Mouse (Mus musculus) retina, embryonic 14.5 days (tissue): ENCODE measurements around the gene Fli1.

Experiments
- DNase-seq: peaks from one replicate; pipeline ENCODE4 v3.0.0-alpha.2; 2015; ENCODE audit warnings: low spot score

Gene Fli1

DNA sequence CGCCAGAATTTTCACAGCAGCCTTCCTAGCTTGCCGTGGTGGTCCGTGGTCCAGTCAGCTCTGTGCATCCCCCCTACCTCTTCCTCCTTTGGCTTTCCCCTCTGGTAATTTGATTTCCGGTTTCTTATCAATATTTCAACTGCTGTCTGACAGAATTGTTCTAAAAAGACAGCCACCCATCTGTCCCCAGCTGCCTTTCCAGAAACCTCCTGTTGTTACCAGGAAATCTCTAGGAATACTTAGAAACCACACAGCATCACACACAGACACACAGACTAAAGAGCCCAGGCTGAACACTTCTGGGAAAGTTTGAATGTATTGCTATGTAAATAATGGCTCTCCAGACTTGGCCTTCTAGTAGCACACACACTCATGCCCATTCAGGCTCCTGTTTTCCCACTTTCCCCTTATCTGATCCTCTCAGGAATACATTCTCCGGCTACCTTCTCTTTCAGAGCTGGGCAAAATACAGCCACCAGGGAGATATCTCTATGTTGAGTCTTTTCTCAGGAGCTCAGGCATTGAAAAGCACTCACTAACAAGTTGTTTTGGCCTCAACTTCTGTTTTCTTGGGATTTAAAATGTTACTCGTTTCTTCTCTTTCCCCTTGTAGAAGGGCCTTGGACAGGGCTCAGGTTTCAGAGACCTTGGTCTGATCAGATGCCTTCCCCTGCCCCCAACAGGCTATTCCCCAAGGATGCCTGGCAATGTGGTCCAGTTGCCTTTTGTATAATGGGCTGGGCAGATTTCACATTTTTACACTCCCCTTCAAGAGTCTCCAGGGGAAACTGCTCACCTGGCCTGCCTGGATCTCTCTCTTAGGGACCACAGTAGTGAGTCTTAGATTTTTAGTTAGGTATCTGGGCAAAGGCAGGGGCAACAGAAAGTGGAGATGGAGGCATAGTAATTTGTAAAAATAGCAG is 7.1 kb upstream of the Fli1 start:
- DNase-seq = no peak

DNA sequence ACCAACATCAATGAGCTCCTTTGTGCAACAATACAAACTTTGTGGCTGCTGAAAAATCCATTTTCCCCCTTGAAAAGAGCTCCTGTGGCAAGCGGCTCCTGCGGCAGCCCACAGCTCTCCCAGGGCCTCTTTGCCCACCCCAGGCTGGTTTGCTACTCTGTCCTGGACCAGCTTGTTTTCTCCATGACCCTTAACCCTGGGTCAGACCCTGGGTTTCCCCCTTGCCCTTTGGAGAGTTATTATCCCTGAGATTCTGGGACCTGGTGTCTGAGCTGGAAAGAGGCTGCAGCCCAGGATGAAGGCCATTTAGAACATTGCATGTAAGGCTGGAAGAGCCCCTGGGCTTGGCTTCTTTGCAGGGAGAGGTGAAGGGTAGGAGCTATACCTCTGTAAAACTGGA is 4.1 kb upstream of the Fli1 start:
- no peak for DNase-seq

DNA sequence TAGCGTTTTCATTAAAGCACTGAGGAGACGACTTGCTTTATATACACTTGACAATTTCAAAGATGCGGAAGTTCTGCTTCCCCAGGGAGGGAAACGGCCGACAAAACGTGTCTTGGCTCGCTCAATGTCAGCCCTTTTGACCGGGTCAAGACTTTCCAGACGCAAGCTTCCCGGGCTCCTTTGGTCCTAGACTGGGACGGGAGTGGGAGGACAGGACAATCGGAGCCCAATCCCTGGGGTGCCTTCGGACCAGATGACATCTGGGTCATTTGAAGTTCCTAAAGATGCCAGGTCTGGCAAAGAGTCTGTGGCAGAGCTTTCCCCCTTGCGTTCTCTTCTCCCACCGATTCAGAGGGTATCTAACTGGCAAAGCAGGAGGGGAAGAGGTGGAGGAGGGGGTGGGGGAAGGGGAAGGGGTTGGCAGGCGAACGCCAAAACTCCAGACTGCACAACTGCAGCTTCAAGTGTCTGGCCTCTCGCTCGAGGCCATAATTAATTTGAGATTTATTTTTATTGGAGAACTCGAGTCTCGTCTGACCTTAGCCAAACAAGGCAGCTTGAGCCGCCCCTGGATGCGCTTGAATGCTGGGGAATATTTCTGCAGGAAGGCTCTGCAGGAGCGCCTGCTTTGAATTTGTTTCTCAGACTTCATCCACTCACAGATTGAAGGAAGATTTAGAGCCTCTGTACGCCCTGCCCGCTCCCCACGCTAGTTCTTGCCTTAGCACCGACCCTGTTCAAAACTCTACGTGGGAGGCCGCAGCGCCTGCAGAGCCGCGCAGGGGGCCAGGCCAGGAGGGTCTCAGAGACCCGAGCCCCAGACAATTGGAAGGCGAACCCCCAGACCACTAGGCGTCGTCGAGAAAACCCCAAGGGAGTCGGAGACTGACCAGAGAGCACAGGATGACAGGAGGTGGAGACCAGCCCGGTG is 2.3 kb upstream of the Fli1 start:
- peak; percentile 25 for DNase-seq

DNA sequence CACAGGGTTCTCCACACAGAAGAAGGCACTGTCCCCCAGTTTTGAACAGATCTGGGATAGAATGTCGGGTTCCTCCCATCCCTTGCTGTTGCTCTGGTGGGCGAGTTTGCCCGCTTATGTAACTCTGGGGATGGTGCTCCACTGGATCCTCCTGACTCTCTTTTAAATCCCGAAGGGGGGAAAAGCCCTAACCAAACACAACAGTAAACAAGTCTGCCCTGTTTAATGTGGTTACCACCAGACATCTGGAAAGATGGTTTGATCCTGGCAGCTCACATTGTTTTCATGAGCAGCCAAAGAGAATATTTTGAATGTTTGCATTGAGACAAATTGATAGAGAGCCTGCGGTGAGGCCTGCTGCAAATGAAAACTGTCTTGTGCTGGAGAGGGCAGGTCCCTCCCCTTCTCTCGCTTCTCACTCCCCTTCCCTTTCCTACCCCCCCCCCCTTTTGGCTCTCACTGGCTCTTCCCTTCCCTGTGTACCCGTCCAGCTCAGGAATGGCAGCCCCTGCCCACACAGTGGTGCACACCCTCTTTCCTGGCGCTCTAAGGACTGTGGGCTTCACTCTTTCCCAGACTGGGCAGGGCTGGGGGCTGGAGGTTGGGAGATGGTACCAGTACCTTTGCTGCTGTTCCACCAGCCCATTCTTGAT is 1.4 kb upstream of the Fli1 start:
- DNase-seq = no peak

DNA sequence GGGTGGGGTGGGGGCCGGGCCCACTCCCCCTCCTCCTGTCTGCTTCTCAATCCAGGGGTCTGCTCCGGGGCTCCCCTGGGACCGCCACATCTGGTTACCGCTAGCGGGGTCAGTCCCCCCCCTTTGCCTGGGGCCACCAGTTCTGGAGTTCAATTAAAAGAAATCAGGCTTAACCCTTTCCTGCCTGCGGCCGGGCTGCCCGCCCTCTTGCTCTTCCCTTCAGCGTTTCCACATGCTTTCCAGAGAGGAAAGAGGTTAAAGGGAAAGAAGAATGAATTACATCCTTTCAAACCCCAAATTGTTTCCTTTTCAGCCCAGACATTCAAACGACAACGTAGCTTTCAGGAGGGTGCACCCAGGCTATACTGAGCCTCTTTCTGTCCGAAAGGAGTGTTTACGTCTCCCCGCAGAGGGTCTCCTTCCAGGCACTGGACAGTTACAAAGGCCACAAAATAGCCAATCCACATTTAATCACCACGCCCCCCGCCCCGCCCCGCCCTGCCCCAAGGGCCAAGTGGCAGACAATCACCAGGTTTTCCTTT is 450 bp upstream of the Fli1 start:
- peak; percentile 41 for DNase-seq

DNA sequence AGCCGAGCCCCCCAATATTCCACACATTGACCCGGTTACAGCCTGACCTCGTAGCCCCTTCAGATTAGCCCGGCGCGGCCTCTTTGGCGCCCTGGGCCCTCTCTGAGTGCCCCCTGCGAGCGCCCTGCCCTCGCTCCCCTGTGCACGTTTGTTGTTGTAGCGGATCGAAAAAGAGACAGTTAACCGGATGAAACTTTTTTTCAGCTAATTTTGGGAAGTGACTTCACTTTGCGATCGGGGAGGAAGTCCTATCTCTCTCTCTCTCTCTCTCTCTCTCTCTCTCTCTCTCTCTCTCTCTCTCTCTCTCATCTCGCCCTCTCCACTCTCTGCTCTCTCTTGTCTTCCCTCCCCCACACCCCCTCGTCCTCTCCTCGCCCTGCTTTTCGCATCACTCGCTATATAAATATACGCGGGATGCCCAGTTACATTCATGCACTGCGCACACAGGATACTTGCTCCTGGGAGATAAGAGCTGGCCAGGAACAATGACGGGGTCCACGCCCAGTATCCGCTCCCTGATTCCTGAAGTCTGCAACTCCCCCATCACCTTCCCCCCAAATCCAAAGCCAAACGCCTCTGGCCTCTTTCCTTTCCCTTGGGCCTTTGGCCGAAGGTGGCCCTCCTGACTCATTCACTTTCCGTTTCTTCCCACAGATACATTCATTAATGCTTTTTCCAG is 1.3 kb downstream of the Fli1 start:
- DNase-seq = peak; percentile 42

DNA sequence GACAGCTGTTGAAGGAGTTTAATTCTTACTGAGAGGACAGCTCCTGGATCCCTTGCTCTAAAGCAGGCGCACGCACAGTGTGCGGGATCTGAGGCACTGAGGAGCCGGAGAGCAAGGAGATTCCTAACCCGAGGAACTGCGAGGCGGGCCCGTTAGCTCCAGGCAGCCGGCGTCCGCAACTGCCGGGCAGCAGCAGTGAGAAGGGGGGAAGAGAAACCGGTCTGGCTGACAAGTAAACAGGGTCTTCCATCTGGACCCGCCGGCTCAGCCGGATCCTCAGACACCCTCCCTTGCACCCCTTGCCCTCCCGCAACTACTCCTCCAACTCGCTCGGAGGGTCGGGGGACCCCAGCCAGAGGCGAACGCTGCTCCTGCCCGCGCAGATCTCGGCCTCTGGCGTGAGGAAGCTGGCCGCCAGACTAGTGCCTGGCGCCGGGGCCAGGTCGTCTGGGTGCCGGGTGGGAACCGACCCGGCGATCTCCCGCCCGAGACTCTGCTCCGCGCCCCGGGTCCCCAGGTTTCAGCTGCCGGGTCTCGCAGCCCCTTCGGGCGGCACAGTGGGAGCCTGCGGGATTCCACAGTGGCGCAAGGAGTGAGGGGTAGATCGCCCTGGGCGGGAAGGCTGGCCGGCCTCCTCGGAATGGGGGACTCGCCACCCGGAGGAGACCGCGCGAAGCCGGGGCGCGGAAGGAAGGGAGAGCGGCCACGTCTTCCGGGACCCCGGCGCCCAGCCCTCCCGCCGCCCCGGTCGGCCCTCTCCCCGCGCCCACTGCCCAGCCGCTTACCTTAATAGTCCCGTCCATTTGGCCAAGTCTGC is 2.0 kb downstream of the Fli1 start:
- DNase-seq = peak; percentile 57

DNA sequence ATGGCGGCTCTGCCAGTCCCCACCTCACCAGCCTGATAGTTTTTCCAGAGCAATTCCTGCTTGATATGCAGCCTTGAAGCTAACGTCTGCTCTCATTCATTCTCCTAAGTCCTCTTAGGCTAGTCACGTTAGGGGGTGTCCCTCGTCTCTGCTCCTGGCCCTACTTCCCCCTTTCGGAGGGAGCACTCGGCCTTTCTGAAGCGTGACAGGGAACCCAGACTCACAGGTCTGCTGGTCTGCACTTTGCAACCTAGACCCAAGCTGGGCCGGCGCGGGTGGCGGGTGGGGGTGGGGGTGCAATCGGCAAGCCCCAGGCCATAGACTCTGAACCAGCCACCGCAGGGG is 2.6 kb downstream of the Fli1 start:
- DNase-seq = peak; percentile 31

DNA sequence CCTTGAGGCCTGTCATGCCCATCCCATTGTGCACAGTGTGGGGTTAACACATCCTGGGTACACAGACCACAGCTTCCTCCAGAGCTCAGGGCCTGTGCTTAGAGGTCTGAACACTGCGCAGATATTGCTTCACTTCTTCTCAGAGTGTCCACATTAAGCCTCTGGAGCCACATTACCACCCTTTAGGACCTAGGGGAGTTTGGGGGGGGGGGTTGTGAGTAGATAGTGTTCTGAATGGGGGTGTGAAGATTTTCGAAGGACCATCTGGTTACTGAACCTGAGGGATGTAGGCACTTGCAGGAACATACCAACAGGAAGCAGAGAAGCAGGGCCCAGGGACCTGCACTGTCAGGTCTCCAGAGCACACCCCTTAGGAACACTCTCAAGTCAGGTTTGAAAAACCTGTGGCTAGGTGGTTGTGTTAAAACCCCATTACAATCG is 3.3 kb downstream of the Fli1 start:
- DNase-seq = no peak

DNA sequence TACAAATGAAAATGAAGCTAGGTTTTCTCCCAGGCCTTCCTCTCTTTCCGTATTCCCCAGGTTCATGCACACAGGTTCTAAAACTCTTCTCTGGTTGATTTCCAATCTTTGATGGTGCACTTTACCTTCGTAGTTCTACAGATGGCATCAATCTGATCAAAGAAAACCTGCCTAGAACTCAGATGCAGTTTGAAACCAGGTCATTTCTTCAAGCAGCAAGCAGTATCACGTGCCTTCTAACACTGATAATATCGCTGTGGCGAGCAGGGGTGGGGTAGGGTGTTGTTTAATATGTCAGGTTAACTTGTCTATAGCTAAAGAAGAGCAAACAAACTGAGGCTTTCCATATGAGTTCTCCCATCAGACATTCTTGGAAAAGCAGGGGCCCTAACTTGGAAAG is 4.5 kb downstream of the Fli1 start:
- no peak for DNase-seq

DNA sequence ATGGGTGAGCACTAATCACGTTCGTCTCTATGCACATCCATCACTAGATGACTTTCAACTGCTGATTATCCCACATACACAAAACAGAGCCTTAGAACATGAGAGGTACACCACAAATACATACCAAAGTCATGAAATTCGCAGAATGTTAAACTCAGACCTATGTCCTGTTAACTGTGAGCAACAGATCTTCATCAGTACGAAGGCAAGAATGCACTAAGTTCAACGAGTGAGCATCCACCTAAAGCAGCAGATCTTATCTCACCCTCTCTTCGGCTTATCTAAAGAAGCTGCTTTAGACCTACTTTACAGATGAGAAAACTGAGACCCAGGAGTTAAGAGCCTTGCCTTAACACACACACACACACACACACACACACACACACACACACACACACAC is 5.0 kb downstream of the Fli1 start:
- no peak for DNase-seq

DNA sequence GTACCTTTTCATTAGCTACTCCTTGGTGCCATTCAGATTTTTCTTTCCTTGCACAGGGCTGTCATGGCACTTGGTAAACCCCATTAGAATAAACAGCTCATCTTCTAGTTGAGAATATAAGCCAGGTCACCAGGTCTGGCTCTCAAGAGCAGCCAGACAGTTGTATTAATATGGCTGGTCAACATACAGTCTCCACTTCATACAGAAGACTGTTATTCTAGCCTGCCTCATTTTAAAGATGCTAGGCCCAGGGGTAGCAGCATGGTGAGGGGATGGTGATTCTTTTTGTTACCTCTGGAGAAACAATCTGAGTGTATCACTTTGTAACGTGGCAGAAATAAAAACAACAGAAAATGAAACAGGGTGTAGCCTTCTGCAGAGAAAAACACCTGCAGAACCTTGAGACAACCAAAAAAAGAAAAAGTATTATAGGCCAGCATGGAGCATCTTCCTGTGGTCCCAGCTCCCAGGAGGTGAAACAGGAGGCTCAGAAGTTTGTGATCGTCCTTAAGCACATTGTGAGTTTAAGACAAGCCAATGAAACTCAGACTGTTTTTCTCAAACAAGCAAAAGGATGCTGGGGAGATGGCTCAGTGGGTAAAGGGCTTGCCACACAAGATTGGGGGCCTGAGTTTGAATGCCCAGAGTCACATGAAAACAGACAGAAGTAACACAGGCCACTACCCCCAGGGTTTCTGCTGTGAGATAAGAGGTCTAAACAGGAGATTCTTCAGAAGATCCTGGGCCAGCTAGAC is 7.3 kb downstream of the Fli1 start:
- DNase-seq = no peak

DNA sequence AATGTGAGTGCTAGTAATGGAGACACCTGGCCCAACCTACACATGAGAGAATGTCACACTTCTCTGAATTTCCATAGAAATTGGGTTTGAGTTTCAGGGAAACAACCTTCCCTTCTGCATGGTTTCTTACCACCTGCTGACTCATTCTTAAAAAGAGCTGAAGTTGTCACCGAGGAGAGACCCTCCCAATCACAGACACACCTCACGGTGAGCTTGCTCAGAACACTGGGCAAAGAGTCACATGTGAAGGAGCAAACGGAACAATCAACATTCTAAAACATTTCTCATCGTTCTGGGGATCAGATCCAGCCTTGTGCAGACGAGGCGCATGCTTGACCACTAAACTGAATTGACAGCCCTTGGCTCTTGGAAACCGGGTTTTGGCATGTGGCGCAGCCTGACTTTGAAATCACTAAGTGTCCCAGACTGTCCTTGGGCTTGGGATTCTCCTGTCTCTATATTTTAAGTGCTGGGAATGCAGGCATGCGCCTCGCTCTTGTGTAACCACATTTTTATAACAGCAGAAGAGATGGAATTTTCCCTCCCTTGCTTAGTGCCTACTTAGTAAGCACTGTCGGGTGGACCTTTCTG is 8.5 kb downstream of the Fli1 start:
- DNase-seq = no peak

DNA sequence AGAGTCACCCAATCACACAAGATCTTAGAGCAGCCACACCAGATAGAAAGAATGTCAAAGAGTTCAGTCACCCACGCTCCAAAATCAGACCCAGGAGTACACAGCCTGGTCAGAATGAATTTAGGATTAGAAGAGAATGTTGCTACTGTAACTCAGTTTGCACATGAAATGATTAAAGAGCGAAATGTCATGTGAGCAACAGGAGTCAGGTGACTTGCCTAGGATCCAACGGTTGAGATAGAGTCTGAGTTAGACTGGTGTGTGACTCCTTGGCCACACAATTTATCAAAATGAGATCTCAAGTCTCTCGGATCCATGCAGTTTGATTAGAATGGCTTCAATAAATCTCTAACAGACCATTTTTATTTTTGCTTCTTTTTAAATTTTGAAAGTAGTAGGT is 11.1 kb downstream of the Fli1 start:
- DNase-seq = no peak

DNA sequence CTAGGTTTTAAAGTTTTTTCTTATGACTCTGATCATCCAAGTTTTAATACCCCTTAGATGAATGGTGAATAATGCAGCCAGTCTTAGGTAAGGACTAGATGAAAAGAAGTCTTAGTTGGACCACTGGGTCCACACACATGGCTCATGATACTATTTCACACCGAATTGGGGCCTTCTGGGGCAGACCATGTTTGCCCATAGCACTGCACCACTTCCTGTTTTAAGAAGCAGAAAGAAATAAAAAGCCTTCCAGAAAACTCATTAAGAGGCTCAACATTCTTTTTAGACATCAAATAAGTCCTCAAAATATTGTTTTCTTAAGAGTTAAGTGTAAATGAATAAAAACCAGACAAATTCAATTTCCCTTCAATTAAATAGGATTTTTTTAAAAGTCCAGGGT is 11.7 kb downstream of the Fli1 start:
- DNase-seq = no peak

DNA sequence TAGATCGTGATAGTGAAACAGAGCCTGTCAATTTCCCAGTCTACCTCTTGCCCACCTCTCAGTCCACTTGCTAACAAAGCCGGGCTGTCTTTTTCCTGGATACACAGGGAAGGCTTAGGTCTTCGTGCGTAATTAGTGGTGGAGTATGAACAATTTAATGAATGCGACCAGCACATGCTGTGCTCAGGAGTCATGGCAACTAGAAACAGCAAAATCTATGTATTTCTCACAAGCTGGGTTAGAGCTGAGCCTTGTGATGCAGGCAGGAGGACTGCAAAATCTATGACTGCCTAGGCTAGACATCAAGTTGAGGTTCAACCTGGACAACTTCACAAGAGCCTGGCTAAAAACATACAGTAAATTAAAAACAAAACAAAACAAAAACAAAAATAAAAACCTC is 12.5 kb downstream of the Fli1 start:
- DNase-seq = no peak

DNA sequence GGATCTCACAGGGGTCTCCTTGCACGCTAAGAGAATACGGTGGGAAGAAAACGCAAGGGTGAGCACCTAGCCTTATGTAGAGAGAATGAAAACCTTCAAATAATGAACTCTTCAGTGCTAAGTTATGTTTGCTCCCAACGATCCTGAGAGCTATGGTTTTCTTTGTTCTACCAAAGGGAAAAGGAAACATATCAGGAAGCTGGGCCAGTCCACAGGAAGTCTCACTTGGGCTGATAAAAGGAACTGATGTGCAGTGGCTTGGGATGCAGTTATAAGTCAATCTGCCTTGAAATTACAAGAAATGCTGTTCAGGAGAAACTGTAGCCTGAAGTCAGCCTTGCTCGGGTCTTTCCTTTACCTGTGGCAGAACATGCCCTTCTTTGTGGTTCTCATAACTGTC is 13.1 kb downstream of the Fli1 start:
- DNase-seq = no peak

DNA sequence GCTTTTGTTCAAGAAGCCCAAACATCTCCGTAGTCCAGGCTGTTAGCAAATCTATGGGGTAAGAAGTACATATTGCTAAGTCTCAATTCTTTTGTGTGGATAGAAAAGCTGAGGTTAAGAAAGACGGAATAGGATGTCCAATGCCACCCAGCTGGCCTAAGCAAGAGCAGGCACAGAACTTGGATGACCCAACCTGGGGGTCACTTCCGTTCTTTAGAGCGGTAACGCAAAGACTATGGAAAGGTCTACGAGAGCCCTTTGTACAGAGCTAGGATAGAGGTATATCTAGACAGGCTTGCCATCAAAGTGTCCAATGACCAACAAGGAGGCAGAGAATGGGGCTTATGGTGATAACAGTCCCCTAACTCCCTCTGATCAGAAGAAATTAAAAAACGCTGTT is 15.3 kb downstream of the Fli1 start:
- no peak for DNase-seq

DNA sequence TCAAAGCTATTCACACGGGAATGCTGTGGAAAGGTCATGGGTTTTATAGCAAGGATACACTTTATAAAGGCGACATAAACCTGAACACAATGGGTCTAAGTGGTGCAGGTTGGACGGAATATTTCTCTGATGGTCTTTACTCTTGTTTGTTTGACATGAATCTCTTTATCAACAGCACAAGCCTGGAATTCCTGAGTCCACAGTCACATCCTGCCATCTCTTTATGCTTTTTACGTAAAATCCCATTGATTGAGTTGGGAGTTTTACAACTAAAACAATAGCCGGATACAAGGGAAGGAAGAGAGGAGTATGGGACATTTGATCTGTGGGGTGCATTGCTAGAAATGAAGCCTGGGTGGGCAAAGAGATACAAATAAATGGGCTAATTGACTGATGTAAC is 16.9 kb downstream of the Fli1 start:
- DNase-seq = no peak
